Mouse (Mus musculus): ENCODE measurements at regions not wholly inside any gene's neighbourhood (a gene's known extent, or its start where the extent isn't known, plus 50 kb on each side); places are given as distances from the start of the nearest gene placed in this dataset.

DNA sequence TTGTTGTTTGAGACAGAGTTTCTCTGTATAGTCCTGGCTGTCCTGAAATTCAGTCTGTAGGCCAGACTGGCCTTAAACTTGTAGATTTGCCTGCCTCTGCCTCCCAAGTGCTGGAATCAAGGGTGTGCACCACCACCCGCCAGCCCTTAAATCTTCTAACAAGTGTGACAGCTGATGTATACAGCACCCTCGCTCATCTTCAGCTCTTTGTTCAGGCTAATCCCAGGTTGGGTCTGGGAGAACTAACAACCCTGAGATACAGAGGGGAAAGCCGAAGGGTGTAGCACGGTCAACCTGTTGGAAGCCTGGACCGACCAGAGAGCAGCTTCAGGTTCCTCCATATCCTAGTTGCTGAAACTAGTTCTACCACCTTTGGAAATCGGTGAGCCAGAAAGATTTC, 99.0 kb downstream of the Tmem30b start:
- DNase-seq (ENCODE audit: low spot score in 2 of 2), result no peak

DNA sequence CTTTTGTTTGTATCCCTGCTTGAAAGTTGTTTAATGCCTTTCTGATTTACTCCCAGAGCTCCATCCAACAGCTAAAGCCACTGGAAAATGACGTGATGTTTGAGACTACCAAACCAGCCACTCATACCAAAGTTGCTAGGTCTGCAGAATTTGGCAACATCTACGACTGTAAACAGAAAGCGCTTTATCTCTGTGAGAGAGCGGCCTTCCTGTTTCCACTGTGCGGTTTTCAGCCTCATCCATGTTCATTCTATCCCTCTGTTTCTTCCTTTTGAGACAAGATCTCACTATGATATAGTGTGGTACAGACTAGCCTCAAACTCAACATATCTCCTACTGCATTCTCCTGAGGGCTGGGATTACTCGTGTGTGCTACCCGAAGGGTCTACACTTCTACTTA, 100.0 kb downstream of the Tmem30b start:
- DNase-seq (ENCODE audit: low spot score in 2 of 2), result no peak

DNA sequence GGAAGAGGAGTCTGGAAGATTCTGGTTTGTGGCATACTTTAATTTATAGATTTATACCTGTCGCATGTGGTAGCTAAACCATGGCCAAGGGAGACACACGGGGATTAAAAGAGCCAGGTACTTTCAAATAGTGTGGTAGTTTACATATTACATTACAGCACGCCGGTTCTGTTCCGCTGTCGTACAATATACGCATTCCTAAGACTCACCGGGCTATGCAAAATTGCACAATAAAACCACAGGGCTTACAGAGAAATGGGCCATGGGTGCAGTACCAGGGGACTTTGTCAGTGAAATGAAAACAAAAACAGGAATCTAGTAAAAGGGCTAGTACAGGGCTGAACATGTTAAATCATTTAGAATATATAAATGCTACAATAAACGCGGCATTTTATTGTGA, 100.6 kb downstream of the Tmem30b start:
- DNase-seq (ENCODE audit: low spot score in 2 of 2), result no peak

DNA sequence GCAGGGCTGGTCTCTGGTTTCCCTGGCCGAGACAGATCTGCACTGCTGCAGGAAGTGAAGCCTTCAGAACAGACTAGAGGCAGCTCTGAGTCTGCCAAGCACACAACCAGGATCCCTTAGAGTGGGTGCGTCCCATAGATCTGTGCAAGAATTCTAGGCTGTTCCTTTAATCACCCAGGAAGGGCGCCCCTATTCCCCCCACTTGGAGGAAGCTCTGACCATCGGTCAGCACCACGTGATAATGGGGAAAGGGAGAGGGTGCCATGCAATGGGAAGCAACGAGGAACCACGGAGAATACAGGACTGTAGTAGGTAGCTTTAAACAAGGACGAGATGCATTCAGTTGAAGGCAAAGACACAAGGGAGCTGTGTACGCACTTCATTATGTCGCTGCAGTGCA, 101.1 kb downstream of the Tmem30b start:
- no peak for DNase-seq (ENCODE audit: low spot score in 2 of 2)

DNA sequence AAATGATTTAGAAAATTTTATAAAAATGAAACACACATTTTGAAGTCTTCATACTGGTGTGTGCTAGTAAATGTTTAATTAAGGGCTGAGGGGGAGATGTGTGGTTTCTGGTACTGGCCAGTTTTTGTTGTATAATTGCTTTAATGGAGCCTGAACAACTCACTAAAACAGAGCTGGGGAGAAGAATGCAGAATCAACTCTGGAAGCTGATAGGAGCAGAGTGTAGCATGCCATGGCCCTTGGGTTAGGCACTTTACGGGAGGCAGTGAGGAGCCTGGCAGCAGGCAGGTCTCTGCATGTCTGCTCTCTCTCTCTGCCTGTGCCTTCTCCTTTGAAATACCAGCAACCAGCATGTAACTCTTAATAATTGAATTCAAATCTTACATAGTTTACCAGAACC, 104.9 kb downstream of the Tmem30b start:
- no peak for DNase-seq (ENCODE audit: low spot score in 2 of 2)

DNA sequence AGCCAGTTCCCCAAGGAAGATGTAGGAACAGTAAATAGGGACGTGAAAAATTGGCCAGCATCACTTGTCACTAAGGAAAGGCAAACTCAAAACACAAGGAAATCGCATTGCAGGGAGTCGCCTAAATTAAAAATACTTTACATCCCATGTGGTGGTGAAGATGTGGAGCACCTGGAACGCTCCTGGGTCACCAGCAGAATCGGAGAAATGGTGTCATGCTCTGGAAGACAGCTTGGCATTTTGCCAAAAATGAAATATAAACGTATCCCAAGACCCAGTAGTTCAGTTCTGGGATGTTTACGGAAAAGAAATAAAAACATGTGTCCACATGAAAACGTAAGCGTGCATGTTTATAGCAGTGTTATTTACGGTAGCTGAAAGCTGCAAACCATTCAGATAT, 111.5 kb downstream of the Tmem30b start:
- DNase-seq (ENCODE audit: low spot score in 2 of 2), result no peak

DNA sequence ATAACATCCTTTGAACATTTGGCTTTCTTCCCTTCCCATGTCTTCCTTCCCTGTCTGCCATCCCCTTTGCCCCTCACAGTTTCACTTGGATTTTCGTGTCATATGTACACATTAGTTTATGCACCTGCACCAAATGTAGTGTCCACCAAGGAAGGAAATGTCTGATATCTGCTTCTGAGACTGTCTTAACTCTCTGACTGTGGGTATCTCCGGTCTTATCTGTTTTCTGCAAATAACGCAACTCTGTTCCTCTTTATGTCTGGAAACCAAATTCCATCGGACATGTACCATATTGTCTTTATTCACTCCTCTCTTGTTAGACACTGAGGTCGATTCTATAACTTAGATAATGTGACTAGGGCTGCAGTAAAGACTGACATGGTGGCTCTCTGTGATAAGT, 113.6 kb downstream of the Tmem30b start:
- DNase-seq (ENCODE audit: low spot score in 2 of 2), result no peak

DNA sequence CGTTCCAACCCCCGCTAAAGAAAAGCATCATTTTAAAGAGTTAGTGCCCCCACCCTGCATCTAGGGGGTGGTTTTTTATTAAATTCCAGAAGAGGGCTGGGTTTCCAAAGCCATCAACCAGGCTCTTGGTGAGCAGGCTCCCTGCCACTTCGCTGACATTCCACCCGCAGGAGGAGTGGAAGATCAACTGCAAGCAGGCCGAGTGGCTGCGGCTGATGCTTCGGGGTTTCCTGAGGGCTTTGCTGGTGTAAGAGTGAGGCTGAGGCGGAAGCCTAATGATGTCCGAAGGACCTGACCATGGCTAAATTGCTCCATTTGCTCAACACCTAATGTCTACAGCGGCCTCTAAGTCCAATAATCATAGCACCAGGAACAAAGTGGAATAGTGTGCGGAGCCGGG, 118.0 kb downstream of the Tmem30b start:
- no peak for DNase-seq (ENCODE audit: low spot score in 2 of 2)

DNA sequence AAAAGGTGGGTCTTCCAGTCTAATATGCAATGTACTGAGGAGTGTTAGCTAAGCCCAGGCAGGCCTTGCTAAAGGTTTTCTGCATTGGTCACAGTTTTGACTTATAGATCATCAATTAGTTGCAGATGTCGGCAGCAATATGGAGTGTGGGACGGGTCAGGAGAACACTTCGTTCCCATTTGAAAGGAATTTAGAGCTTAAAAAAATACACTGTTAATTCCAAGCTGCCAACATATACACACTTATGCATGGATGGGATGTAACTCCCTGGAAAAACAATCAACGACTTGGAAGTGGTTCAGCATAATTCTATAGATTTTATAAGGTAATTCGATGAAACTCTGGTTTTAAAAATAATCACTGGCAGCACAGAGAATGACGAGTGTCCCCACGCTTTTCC, 121.4 kb downstream of the Tmem30b start:
- no peak for DNase-seq (ENCODE audit: low spot score in 2 of 2)

DNA sequence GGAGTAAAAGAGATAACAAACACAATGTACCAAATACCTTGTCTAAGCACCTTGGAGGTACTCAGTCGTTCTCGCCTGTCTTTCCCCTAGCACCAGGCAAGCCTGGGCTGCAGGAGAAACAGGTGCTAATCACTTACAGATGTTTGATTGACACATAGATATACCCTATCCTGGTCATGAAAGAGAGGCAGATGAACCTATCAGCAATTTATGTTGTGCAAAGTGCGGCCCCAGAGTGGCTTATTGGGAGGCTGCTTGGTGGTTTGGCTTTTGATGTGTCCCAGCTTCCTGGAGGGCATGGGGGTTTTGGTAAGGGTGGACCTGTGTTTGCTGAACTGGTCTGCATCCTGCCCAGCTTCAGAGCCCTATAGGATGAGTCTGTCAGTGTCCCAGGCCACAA, 129.1 kb downstream of the Tmem30b start:
- no peak for DNase-seq (ENCODE audit: low spot score in 2 of 2)

DNA sequence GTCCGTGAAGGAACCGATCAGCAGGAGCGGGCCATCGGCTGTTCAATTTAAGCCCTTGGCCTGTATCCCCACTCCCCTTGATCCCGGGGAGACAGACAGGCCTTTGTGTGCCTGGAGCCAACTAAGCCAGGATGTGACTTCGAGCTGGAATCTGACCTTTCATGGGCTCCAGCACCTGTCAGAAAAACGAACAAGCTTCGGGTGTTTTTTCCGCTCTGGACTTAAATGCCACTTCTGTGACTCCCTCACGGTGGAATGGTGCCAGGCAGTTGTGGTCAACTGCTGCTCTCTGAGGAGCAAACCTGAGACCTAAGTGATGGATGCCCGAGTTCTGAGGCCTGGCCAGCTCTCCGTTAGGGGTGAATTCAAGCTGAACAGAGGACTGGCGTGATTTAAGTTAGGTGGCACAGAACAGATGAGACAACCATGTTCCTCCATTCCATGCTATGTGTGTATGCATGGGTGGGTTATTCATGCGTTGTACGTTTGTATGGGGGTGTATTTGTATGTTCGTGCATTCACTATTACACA, 129.8 kb downstream of the Tmem30b start:
- no peak for DNase-seq (ENCODE audit: low spot score in 2 of 2)

DNA sequence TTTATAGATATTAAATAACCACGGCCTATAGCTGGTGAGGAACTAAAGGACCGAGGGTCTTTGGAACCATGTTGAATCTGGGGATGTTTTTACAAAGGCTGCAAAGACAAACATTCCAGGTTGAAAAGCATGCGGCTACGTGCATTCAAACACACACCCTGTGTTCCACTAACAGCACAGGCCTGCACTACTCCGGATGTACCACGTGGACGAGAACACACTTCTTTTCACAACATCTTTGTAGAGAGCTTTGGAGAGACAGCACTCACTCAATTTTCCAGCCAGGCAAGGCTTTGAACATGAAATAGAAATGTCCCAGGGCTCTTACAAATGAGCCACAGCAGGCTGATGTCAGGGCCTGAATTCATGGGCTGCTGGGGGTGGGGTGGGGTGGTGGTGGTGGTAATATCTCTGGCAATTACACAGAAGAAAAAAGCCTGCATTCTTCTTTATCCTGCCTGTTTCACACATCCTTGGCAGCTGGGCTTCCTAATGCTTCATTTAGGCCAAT, 129.3 kb downstream of the Slc38a6 start:
- no peak for DNase-seq (ENCODE audit: low spot score in 2 of 2)

DNA sequence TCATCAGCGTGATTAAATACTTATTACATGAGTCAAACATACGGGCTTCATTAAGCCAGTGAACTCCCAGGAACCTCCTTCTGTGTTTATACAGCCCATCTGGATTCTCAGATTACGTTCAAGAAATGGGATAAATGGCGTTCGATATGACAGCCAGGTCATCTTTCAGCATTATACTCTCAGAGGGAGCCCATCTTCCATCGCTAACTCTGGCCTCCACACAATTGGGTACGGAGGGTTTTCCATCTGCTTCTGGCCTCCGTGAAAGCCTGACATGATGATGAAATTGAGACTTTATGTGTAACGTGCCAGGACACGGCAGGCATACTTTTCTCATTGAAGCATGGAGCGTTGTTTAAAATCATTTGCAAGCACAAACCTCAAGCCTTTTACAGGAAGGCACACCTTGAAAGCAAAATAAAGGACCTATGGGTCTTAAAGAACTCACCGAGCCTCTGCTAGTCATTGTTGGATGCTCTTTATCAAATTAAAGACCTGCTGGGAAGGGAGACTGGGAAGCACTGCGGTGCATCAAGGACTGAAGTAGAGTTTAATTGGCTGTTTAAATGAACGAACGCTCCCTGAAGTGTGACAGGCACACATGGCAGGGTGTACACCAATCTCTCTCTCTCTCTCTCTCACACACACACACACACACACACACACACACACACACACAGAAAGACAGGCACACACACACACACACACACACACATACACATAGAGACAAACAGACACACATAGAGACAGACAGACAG, 127.0 kb downstream of the Slc38a6 start:
- DNase-seq (ENCODE audit: low spot score in 2 of 2), result no peak

DNA sequence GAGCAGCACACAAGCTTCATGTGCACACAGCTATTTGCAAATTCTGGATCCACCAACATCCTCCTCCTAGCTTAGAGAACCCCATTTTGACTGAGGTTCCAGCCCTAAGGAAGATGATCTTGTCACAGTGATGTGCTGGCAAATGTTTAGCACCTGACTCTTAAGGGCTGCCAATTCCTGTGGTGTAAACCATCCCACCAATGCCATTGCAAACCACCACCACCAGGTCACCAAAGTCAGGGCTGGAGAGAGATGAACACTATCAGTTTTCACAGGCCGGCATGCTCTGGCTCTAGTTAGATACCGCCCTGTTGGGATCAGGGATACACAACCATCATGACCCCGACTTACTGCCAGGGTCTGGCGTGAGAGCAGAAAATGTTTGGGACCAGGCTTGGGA, 125.9 kb downstream of the Slc38a6 start:
- DNase-seq (ENCODE audit: low spot score in 2 of 2), result no peak

DNA sequence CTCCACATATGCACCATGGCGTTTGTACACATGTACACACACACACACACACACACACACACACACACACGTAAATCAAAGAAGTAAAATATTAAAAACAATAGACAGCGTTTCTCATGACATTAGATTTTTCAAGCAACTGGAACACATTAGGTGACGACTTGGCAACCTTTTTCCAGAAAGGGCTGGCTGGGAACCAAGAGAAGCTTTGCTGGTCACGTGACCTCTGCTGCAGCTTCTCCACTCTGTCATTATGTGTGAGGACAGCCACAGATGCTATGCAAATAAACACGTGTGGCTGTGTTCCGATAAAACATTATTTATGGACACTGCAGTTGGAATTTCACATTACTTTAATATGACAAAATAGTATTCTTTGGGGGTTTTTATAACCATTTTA, 124.3 kb downstream of the Slc38a6 start:
- no peak for DNase-seq (ENCODE audit: low spot score in 2 of 2)

DNA sequence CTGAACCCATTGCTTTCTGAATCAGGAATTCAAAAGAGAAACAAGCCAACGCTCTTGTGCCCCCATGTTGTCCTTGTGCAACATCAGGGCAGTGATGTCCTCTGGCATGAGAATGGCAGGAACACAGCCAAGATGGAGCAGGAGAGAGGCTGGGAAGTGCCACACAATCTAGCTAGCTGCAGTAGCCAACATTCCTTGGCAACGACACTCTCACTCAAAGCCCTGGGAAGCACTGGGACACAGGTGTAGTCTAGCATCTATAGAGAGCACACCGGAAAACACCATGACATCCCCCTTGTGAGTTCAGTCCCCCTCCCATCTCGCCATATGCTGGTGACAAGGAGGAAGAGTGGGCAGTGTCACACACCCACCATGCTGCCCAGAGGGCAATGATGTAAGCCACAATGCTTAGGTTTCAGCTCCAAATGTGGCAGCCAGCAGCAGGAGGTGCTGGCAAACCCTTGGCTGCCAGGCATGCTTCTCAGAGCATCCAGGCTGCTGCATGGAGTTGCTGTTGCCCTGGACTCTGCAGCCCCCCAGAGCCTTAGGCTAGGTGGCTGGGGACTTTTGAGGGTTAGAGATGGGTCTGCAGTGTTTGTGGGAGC, 123.0 kb downstream of the Slc38a6 start:
- no peak for DNase-seq (ENCODE audit: low spot score in 2 of 2)

DNA sequence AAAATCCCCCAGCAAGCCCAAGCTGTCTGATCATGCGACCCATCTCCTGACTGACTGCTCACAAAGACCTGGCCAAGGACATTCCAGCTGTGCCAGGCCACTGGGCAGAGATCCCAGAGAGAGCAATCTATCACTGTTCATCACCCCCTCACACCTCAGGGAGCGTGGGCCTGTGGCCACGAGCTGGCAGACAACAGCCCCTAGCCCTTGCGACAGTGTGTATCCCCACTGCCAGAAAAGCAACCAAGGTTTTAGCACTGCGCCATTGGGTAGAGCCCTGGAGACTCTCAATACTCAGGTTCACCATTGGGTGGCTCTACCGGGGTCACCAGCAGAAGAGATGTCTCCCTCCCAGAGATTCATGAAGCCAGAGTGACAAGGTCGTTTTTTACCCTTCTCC, 122.0 kb downstream of the Slc38a6 start:
- no peak for DNase-seq (ENCODE audit: low spot score in 2 of 2)

DNA sequence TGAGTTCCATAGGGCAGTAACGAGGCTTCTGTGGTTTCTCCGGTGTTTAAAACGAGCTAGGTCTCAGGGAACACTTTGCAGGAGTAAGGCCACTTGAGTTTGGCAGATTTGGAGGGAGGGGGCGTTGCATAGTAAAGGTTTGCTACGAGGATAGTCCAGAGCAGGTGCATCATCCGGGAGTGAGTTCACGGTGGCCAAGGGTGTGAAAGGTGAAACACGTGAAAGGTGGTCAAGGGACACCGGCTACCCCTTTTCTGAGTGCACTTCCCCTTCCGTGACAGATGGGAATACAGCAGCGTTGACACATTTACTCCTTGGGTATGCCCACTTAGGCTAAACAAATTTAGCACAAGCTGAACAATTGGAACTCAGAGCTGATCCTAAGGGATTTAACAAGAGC, 121.6 kb downstream of the Slc38a6 start:
- DNase-seq (ENCODE audit: low spot score in 2 of 2), result no peak

DNA sequence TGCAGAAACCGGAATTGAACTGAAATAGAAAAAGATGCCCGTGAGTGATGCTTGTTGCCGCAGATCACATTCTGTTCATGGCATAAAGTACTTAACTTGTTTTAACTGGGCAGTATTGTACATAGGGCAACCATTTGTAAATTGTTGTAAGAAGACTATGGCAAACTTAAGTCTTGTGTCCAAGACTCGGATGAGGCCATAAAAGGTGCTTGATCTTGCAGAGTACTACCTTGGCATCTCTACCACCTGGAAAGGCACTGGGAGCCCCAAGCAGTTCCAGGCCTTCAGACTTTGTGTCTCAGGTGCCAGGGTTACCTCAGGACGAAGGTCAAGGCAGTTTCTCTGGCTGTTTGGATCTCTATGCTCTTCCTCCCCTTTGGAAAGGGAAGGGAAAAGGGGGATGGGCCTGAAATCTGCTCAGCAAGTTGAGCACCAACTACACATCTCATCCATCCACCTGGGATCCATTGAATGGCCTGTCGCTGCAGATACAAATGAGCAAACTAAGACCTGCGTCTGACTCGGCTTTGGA, 120.0 kb downstream of the Slc38a6 start:
- DNase-seq (ENCODE audit: low spot score in 2 of 2), result no peak

DNA sequence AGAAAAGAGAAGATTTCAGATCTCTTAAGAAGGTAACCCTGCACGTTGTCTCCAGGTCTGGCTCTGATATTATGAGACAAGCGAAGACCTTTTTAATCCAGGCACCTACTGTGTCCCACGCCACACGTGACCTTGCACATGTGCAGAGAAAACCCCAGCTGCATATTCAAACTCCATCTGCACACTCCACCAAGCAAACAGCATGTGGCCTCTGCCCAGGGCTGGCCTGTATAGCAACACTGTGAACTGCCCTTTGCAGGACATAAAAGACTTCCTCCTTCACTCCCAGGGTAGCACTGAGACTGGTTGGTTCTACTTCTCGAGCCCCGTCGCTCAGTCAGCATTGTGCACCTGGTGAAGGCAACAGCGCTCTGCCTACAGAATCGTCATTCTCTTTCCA, 119.0 kb downstream of the Slc38a6 start:
- DNase-seq (ENCODE audit: low spot score in 2 of 2), result no peak

DNA sequence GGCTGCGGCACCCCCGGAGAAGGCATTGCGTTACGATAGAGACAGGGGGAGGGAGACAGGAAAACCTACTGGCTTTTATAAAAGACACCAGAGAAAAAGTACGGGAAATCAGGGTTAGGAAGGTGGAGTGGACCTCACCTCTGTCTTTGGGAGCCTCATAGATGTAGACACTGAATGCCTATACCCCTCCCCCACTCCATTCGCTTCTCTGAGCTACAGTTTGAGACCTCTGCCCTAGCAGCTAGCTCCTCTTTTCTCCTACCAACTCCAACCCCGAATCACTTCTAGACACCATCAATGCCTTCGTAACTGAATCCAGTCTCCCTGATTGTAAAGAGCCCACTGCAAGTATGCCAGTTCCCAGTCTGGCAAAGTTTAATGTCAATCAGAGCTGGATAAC, 118.5 kb downstream of the Slc38a6 start:
- DNase-seq (ENCODE audit: low spot score in 2 of 2), result no peak

DNA sequence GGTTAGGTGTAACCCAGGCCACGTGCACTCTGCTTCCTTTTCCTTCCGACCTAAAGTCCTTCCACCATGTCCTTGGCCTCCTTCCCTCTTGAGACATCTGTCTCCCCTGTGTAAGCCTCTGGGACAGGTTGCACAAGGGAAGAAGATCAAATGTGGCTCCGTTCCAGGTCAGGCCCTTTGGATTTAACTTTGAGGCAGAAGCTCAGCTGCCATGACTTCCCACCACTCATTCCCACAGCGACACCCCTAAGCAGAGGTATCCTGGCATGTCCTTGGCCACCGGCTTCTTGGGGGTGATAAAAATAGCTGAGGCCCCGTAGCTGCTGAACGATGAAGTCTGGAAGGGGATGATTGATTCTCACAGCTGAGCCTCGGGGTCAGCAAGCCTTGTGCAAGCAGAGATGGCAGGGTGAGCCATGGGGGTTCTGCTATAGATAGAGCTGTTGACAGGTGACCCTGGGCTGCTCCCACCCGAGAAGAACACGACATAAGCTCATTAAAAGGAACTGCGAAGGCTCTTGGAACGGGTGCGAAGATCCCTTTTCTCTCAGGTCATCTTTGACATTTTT, 117.4 kb downstream of the Slc38a6 start:
- no peak for DNase-seq (ENCODE audit: low spot score in 2 of 2)
